Mouse (Mus musculus) heart, postnatal 4 days (tissue): ENCODE measurements around the gene Serpina6. TPM values are rescaled to one million over a fixed set of nuclear protein-coding genes. Genes with fewer than 3 reads are reported as not detected.
A peak's percentile ranks its signal among the peaks of the same experiment; 100 is the strongest.
"Not testable (repeated sequence)": the region's sequence is repeated elsewhere in the genome, so short reads cannot be mapped to it uniquely, and the experiment has no call there.

Experiments
- DNase-seq: peaks from one replicate; pipeline ENCODE4 v3.0.0; 2021
- total RNA-seq, 2 experiments: library from RNA; stranded (reverse); gene quantifications; 2 replicates each; pipeline ENCODE4 v1.2.3; 2021

Serpina6 gene
- total RNA-seq: not detected

DNA sequence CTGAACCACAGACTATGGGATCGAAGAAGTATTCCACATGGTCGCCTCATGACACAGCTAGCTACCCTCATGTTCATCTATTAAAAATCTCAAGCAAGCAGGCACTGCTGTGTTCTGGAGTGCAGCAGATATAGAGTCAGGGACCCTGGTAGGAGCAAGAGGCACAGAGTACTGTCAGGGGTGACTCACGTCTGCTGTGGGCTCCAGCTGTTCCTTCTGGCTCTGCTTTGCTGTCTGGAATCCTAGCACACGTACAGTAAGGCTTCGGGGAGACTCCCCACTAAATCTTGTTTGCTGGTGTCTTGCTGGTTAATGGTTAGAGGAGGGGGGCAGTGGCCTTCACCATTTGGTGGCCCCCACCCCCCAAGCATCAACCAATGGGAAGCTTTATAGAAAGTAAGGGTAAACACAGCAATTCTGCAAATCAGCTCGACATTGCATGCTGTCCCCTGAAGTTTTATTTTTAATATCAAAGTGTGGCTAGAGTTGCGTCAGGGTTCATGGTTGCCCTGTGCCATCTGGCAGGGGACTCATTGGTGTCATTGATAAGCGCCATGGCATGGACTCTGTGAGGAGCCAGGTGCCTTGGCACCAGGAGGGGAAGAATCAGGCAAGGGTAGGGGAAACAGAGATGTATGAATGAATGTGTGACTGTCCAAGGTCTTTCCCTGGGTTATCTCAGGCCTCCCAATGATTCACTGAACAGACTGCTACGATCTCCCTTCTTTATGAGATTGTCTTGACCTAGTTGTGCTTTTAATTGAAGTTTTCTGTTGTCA, at the start of gene Serpina6:
Serpina6 (minus strand) TSS at position 365 of the 779 bp plus-strand sequence.
- DNase-seq: no peak

- DNase-seq: no peak
Observed at GRCm38 (mm10) chr12:103706113-103706512, 49.1 kb upstream of the Serpina6 start.

DNA sequence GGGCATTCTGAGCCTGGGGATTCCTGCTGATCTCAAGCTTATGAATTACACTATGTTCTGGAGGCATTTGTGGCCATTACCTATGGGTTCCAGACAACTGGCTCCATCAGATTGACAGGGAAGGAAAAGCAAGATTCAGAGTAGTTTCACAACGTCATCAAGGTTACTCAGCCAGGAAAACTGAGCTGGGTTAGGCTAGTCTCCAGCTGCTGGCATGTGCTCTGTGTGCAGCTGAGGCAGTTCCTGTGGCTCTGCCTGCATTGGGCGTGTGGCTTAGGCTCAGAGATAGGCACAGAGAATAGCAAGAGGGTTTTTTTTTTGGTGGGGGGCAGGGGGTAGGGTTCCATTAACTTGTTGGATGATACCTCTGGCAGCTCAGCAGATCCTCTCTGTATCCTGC, 48.5 kb upstream of the Serpina6 start:
- no peak for DNase-seq

DNA sequence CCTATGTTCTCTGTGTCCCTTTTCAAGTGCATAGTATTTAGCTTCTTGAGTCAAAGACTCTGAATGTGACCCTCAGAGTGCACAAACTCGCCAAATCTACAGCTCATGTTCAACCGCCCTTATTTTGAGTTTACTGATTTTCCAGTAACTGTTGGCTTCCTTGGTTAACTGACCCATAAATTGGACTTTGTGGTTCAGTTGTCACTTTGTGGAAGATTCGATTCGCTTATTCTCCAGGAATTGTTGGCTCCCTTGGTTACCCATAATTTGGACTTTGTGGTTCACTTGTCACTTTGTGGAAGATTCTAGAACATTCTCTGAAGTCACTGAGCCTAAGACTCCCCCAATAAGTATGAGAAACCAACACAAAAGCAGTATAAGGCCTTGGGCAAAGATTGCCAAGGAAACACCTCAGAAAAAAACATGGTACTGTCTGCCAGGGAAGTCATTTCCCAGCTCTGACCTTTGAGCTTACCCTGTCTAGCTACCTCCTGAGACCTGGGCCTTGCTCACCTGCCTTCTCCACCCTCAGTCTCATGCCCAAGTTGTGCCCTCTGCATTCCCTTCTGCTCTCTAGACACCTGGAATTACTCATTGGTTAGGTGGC, 43.2 kb upstream of the Serpina6 start:
- no peak for DNase-seq

- DNase-seq: no peak
Observed at GRCm38 (mm10) chr12:103695429-103695828, 38.4 kb upstream of the Serpina6 start, which contains the start of gene Serpina1f. Gene Serpina1f (minus strand): TSS chr12:103695529.

- DNase-seq: no peak
Observed at GRCm38 (mm10) chr12:103688221-103688814, 31.3 kb upstream of the Serpina6 start.

DNA sequence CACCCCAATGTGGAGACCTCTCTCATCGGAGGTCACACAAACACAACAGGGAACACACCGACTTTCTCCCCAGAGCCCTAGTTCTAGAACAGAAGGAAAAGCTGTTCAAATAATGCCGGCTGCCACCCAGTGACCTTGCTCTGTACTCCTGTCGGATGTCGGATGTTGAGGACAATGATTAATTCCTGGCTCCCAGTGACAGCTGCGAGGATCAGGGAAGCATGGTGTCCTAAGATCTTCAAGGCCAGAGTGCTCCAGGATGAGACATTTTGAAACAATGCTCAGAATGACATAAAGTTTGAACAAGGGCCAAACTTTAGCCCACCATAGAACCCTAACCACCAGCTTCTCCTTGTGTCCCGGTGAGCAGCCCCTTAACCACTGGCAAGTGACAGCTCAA, 30.0 kb upstream of the Serpina6 start:
- DNase-seq: no peak

DNA sequence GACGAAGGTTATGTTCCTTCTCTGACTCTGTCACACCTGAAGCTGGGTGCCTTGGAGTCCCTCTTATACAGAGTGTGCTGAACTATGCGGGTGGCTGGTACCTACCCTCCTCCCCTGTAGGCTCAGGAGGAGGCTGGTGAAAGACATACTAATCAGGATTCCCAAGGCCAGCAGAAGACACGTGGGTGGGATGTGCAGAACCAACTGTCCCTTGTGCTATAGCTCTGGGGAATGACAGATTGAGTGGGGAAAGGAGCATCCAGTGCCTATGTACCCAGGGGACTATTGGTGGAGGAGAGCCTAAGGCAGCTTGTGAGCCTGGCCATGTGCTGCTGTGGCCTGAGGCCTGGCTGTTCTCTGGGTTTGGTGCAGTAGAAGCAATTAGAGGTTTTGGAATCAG, 29.0 kb upstream of the Serpina6 start:
- no peak for DNase-seq

GRCm38 (mm10) chr12:103685386-103685785, 28.4 kb upstream of the Serpina6 start:
- no peak for DNase-seq

DNA sequence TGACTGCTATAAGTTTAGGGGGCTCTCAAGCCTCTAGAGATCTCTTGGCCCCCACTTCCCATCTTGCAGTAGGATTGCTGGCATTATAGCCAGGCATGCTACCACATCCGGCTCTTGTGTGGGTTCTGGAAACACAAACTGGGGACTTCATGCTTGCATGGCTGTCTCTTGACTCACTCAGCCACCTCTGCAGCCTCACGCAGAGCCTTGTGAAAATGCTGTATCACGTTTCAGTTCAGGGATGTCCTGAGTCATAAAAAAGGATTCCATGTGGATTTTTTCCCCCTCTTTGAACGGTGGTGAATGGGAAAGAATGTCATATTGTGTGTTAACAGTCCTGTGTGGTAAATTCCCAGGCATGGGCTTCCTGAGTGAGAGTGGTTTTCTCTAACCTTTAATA, 26.8 kb upstream of the Serpina6 start:
- DNase-seq: no peak

DNA sequence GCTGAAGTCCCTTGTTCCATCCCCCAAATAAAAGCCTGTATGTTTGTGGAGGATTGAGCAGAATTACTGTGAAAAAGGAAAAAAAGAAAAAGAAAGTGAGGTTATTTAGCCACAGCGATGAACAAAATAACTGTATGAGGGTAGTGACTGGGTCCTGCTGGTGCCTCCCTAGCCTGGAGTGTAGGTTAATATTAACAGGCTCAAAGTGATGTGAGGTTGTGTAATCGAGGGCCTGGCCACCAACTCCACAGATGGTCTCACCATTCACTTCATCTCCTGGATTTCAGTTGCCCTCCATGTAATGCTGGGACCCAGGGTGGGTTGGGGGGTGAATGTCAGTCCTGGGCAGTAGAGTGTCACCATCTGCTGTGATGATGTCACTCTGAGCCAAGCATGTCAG, 24.7 kb upstream of the Serpina6 start:
- no peak for DNase-seq

DNA sequence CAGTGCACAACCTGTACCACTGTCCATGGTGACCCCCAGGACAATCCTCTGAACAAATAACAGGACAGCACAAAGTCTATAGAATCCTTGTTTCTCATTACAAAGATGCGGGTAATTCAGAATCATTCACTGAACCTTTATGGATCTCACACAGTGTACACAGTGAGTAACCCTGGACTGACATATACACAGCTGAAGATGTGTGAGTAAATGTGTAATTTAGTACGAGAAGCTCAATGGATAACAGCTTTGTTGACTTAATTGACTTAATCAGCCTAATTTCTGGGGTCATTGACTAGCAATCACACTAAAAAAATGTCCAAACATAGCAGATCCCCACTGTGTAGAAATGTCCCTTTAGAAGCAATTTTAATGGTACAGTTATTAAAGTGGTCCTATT, 24.2 kb upstream of the Serpina6 start:
- no peak for DNase-seq

DNA sequence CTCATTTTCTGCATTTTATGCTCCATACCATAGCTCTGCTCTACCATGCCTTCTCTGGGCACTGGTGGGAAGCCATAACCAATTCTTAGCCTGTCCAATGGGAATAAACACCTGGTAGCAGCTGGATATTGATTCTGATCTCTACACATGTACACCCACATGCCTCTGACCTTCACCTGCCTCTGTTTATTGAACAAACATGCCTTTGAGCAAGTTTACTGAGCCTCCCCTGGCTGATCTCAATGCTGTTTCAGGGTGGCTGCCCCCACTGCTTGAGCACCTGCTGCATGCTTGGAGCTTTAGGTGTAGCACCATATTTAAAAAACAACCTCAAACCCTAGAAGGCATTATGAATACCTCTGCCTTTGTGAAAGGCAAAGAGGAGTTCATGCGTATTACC, 22.8 kb upstream of the Serpina6 start:
- DNase-seq: not testable (repeated sequence)

GRCm38 (mm10) chr12:103676039-103676438, 19.0 kb upstream of the Serpina6 start, which contains the start of gene Serpina16:
Gene Serpina16 (minus strand): TSS chr12:103676139.
- no peak for DNase-seq

DNA sequence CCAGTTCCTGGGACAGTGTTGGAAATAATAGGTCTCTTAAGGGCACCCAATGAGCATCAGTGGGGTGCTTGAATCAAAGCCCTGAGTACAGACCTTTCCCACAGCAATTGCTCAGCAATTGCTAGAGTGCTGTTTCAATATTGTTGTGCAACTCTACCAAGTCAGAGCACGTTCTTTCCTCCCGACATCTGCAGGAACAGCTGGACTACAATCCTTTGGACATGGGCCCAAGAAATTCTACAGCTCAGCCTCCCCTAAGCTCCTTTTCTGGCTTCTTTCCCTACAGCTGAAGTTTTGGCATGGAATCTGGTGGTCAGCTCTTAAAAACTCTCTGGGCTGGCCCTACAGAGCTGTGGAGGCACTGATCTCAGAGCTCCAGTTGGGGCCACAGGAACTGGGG, 16.2 kb upstream of the Serpina6 start:
- DNase-seq: peak; percentile 61

DNA sequence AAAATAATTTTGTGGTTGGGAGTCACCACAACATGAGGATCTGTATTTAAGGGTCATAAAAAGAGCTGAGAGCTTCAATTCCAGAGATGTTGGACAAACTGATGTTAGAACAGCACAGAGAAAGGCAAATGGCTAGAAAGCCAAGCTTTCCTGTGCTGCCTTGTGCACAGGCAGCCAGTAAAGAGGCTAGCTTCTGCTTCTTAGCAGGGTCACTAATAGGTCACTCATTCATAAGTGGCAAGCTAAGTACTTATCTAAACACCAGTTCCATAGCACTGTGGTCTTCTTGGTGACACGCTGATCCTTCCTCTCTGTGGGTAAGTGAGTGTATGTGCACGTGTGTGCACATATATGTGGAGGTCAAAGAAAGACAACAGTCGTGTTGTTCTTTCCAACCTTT, 14.5 kb upstream of the Serpina6 start:
- DNase-seq: no peak

DNA sequence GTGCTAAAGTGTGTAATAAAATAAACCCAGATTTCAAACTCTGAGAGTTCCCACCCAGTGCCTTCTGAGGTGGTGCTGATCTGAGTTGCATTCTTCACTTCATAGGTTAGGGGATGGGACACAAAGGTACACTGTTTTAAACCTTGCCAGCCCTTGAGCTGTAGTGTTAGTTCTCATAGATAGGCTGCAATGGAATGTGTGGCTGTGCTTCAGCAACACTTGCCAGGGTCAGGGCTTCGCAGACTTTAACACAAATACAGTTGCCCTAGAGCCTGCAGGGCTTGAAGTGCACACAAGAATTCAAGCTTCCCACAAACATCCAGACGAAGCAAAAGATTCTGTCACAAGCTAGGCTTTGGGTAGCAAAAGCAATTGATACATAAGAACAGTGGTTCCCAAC, 14.0 kb upstream of the Serpina6 start:
- DNase-seq: no peak

GRCm38 (mm10) chr12:103670344-103670743, 13.3 kb upstream of the Serpina6 start:
- DNase-seq: no peak

DNA sequence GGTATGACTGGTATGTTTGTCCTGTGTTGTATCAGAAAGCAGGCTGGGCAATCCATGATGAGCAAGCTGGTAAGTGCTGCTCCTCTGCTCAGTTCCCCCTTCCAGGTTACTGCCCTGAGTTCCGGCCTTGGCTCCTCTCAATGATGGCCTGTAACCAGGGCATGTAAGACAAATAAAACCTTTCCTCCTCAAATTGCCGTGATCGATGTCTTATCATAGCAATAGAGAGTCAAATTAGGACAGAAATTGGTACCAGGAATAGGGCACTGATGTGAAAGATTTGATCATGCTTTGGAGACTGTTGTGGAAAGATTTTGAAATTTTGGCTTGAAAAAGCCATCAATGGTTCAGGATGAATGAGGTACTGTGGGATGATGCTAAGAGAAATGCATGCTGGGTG, 8.3 kb upstream of the Serpina6 start:
- no peak for DNase-seq

DNA sequence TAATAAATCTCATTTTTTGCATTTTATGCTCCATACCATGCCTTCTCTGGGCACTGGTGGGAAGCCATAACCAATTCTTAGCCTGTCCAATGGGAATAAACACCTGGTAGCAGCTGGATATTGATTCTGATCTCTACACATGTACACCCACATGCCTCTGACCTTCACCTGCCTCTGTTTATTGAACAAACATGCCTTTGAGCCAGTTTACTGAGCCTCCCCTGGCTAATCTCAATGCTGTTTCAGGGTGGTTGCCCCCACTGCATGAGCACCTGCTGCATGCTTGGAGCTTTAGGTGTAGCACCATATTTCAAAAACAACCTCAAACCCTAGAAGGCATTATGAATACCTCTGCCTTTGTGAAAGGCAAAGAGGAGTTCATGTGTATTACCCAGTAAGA, 5.0 kb upstream of the Serpina6 start:
- not testable (repeated sequence) for DNase-seq

DNA sequence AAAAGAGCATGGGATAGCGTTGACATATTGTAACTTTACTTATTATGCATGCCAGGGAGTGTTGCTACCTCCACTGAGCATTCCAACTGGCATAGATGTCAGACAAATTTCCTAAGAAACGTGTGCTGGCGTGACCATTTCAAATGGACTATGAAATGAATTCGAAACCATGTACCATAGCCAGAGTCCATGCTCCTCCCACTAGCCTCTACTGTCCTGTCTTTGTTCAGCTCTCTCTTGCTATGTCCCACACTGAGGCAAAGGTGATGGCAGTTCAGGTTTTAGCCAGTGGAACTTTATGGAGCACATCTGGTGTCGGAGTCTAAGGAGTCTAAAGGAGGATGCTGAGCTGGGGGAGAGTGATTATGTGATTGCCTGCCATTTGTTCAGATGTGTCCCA, 3.1 kb upstream of the Serpina6 start:
- DNase-seq: no peak

GRCm38 (mm10) chr12:103659171-103659570, 2.2 kb upstream of the Serpina6 start:
- DNase-seq: no peak

GRCm38 (mm10) chr12:103657991-103658390, 979 bp upstream of the Serpina6 start:
- DNase-seq: no peak
